Mouse (Mus musculus): ENCODE measurements around the gene Zfc3h1.

- TF ChIP-seq CTCF (IDR thresholded peaks at IDR 0.05; ENCODE audit: low read depth) (no peak), EP300 (IDR thresholded peaks at IDR 0.05; ENCODE audit: low read depth) (no peak)
Measured at GRCm38 (mm10) chr10:115363151-115363550, 21.6 kb upstream of the Zfc3h1 start.

Measured in liver, postnatal 0 days (tissue).